ENCODE assay signal across 10 mouse cellular contexts in genomic region chr2:35503021-35503722, GRCm38 (mm10). TPM values are rescaled to one million over a fixed set of nuclear protein-coding genes. Genes with fewer than 3 reads are reported as not detected.
DNase-seq lines count a peak whose midpoint lies in the region; ATAC-seq and TF ChIP-seq lines count a peak whose summit lies in the region.
"Had no signal": no experiment of that assay in that cellular context is flagged by ENCODE, and none has a peak within 500 bp of the region (broad histone marks: within the 10 kb centered on the region; RNA-seq: fewer than 3 reads in every experiment).

No protein-coding gene starts in this region.

- no peak overlapping the region for H3K9ac ChIP-seq in embryonic facial prominence, embryonic 11.5 days (replicated peaks; ENCODE audit: low read length)
- H3K9ac ChIP-seq in heart, embryonic 14.5 days (ENCODE audit: low read length) = no peak overlapping the region
- H3K9ac ChIP-seq in liver, postnatal 0 days (replicated peaks) = peak overlapping the region; percentile 46; the same call in 1 of the 2 replicates
- H3K9ac ChIP-seq: forebrain, embryonic 15.5 days; hindbrain, embryonic 15.5 days had no signal

- 75% methylated on average over 12 of the region's 12 CpGs for WGBS in embryonic facial prominence, embryonic 11.5 days
- WGBS in heart, embryonic 14.5 days = 63% methylated on average over 12 of the region's 12 CpGs
- 52% methylated on average over 12 of the region's 12 CpGs for WGBS in liver, postnatal 0 days (ENCODE audit: insufficient replicate concordance)

- ATAC-seq in embryonic facial prominence, embryonic 11.5 days (replicated peaks; ENCODE audit: insufficient number of reproducible peaks, low FRiP score, low TSS enrichment, low read depth) = no peak
- no peak for ATAC-seq in heart, embryonic 14.5 days (ENCODE audit: insufficient number of reproducible peaks, insufficient read depth, low FRiP score, low read depth)
- ATAC-seq in liver, postnatal 0 days = no peak
- ATAC-seq in CD4-positive, CD25-positive, alpha-beta regulatory T cell, adult 4 months = no peak
- ATAC-seq: forebrain, embryonic 15.5 days; Patski had no signal

- no peak overlapping the region for H3K27ac ChIP-seq in embryonic facial prominence, embryonic 11.5 days (replicated peaks; ENCODE audit: low read depth, low read length)
- H3K27ac ChIP-seq in heart, embryonic 14.5 days (replicated peaks in 1 of 2; ENCODE audit: control insufficient read depth in 1 of 2, insufficient read depth in 1 of 2, low read depth in 2 of 2, low read length in 2 of 2) = peak overlapping the region; percentile 72 to 92
- H3K27ac ChIP-seq in liver, postnatal 0 days (ENCODE audit: low read depth) = peak overlapping the region; percentile 89
- H3K27ac ChIP-seq: forebrain, embryonic 15.5 days; hindbrain, embryonic 15.5 days had no signal

- no peaks in the 10 kb centered on the region for H3K9me3 ChIP-seq in embryonic facial prominence, embryonic 11.5 days (replicated peaks; ENCODE audit: control insufficient read depth, low read length)
- no peaks in the 10 kb centered on the region for H3K9me3 ChIP-seq in heart, embryonic 14.5 days (ENCODE audit: control insufficient read depth, low read length)
- H3K9me3 ChIP-seq in liver, postnatal 0 days (ENCODE audit: low read length) = peaks cover 4% of the 10 kb centered on the region; the same call in 1 of the 2 replicates
- H3K9me3 ChIP-seq: forebrain, embryonic 15.5 days; hindbrain, embryonic 15.5 days had no signal

- DNase-seq in kidney, postnatal 10 days = peak; percentile 38
- no peak for DNase-seq in kidney, postnatal 14 days
- DNase-seq in embryonic facial prominence, embryonic 11.5 days (ENCODE audit: low spot score) = peak; percentile 44
- DNase-seq in liver, postnatal 0 days = no peak
- no peak for DNase-seq in yolk sac, embryonic 10.5 days (ENCODE audit: low spot score)

- no peaks in the 10 kb centered on the region for H3K27me3 ChIP-seq in embryonic facial prominence, embryonic 11.5 days (ENCODE audit: control insufficient read depth, insufficient read depth, low read length)
- H3K27me3 ChIP-seq in heart, embryonic 14.5 days (ENCODE audit: control insufficient read depth, insufficient read depth, low read length) = no peaks in the 10 kb centered on the region
- no peaks in the 10 kb centered on the region for H3K27me3 ChIP-seq in liver, postnatal 0 days (ENCODE audit: insufficient read depth, low read length)
- H3K27me3 ChIP-seq: forebrain, embryonic 15.5 days; hindbrain, embryonic 15.5 days; Patski had no signal

- no peak for TF ChIP-seq CTCF in liver, postnatal 0 days (IDR thresholded peaks at IDR 0.05; ENCODE audit: low read depth)

- peaks cover 11% of the 10 kb centered on the region for H3K4me1 ChIP-seq in embryonic facial prominence, embryonic 11.5 days (ENCODE audit: control insufficient read depth, insufficient read depth, low read length)
- H3K4me1 ChIP-seq in heart, embryonic 14.5 days (ENCODE audit: control insufficient read depth in 2 of 2, insufficient read depth in 2 of 2, low read length in 2 of 2) = peaks cover 45 to 56% of the 10 kb centered on the region in 2 experiments
- peaks cover 88% of the 10 kb centered on the region for H3K4me1 ChIP-seq in liver, postnatal 0 days (ENCODE audit: insufficient read depth)

- no peak overlapping the region for H3K4me2 ChIP-seq in embryonic facial prominence, embryonic 11.5 days (ENCODE audit: low read depth, low read length)
- no peak overlapping the region for H3K4me2 ChIP-seq in heart, embryonic 14.5 days (ENCODE audit: low read length)
- H3K4me2 ChIP-seq in liver, postnatal 0 days (ENCODE audit: low read depth, low read length) = peak overlapping the region; percentile 46
- H3K4me2 ChIP-seq: forebrain, embryonic 15.5 days; hindbrain, embryonic 15.5 days had no signal

- TF ChIP-seq EP300 in liver, postnatal 0 days (IDR thresholded peaks at IDR 0.05; ENCODE audit: low read depth) = no peak

- H3K36me3 ChIP-seq in embryonic facial prominence, embryonic 11.5 days (replicated peaks; ENCODE audit: control insufficient read depth, insufficient read depth, low read depth, low read length) = no peaks in the 10 kb centered on the region
- H3K36me3 ChIP-seq in heart, embryonic 14.5 days (ENCODE audit: control insufficient read depth, insufficient read depth, low read length) = no peaks in the 10 kb centered on the region
- no peaks in the 10 kb centered on the region for H3K36me3 ChIP-seq in liver, postnatal 0 days (replicated peaks; ENCODE audit: insufficient read depth, low read length)
- H3K36me3 ChIP-seq: forebrain, embryonic 15.5 days; hindbrain, embryonic 15.5 days had no signal

- no peak overlapping the region for H3K4me3 ChIP-seq in embryonic facial prominence, embryonic 11.5 days (ENCODE audit: low read depth, low read length)
- no peak overlapping the region for H3K4me3 ChIP-seq in heart, embryonic 14.5 days (ENCODE audit: control insufficient read depth in 1 of 2, insufficient read depth in 1 of 2, low read depth in 1 of 2, low read length in 2 of 2)
- H3K4me3 ChIP-seq in liver, postnatal 0 days (ENCODE audit: low read depth, low read length) = no peak overlapping the region
- H3K4me3 ChIP-seq: forebrain, embryonic 15.5 days; hindbrain, embryonic 15.5 days had no signal

RNA-seq across cellular contexts. Expression of gene Ggta1, which starts 40.1 kb away (rescaled TPM):
- 7.5 and 7.9 TPM in 2 replicates for polyA plus RNA-seq in embryonic facial prominence, embryonic 11.5 days (2014; fragmentation: Nextera tagmentation; extraction: Ambion mirVana)
- polyA plus RNA-seq in heart, embryonic 14.5 days (2014; fragmentation: Nextera tagmentation; extraction: Ambion mirVana) = 37.9 and 39.4 TPM in 2 replicates
- 5.2 and 6.2 TPM in 2 replicates for polyA plus RNA-seq in liver, postnatal 0 days (2015; fragmentation: Nextera tagmentation; extraction: Ambion mirVana)
- polyA plus RNA-seq in CD4-positive, CD25-positive, alpha-beta regulatory T cell, adult 4 months (2017; shearing (Covaris generic)) = 10 to 100 TPM; 19.3 to 28.4 TPM

RNA-seq across cellular contexts. Expression of gene Dab2ip, which starts 54.9 kb away (rescaled TPM):
- 47.8 and 49.5 TPM in 2 replicates for polyA plus RNA-seq in embryonic facial prominence, embryonic 11.5 days (2014; fragmentation: Nextera tagmentation; extraction: Ambion mirVana)
- polyA plus RNA-seq in heart, embryonic 14.5 days (2014; fragmentation: Nextera tagmentation; extraction: Ambion mirVana) = 46.6 and 49.8 TPM in 2 replicates
- 6.9 and 9.1 TPM in 2 replicates for polyA plus RNA-seq in liver, postnatal 0 days (2015; fragmentation: Nextera tagmentation; extraction: Ambion mirVana)
- under 1 TPM; 0.30 to 0.53 TPM for polyA plus RNA-seq in CD4-positive, CD25-positive, alpha-beta regulatory T cell, adult 4 months (2017; shearing (Covaris generic))

Comparison
In these comparisons a context has a peak if more than half of its experiments do, and no peak if none do; other contexts are left out.
1. DNase-seq: peak in kidney, postnatal 10 days (single experiment) and embryonic facial prominence, embryonic 11.5 days (single experiment); none in kidney, postnatal 14 days (single experiment), liver, postnatal 0 days (single experiment) and yolk sac, embryonic 10.5 days (single experiment).